Mouse (Mus musculus) midbrain, embryonic 16.5 days (tissue): Measurements from ENCODE around the gene Trim67. TPM values are rescaled to one million over a fixed set of nuclear protein-coding genes. Genes with fewer than 3 reads are reported as not detected.

Source experiments
- ATAC-seq: fragments of 200-750 bp; cut with Nextera tagmentation; 2 replicates; pipeline ENCODE4 v1.8.0; 2017; ENCODE audit warnings: moderate TSS enrichment
- H3K27ac ChIP-seq: fragments of 300-500 bp; sonication (generic); 2 replicates; pipeline ENCODE4 v1.5.1; 2014; ENCODE audit warnings: mild to moderate bottlenecking, low read length, mixed read lengths
- H3K27me3 ChIP-seq: fragments of 300-500 bp; sonication (generic); 2 replicates; pipeline ENCODE4 v1.6.1; 2014; ENCODE audit warnings: low read depth, low read length, mixed read lengths; ENCODE audit not compliant: control insufficient read depth, insufficient read depth
- H3K36me3 ChIP-seq: fragments of 300-500 bp; sonication (generic); 2 replicates; pipeline ENCODE4 v1.6.1; 2014; ENCODE audit warnings: mild to moderate bottlenecking, low read length, moderate library complexity, mixed read lengths; ENCODE audit not compliant: control insufficient read depth, insufficient read depth
- H3K4me1 ChIP-seq: fragments of 300-500 bp; sonication (generic); 2 replicates; pipeline ENCODE4 v1.6.1; 2014; ENCODE audit warnings: mild to moderate bottlenecking, low read length, mixed read lengths; ENCODE audit not compliant: control insufficient read depth, insufficient read depth
- H3K4me2 ChIP-seq: fragments of 300-500 bp; sonication (generic); 2 replicates; pipeline ENCODE4 v1.6.1; 2014; ENCODE audit warnings: mild to moderate bottlenecking, low read length, mixed read lengths
- H3K4me3 ChIP-seq: fragments of 300-500 bp; sonication (generic); 2 replicates; pipeline ENCODE4 v1.5.1; 2014; ENCODE audit warnings: low read depth, mild to moderate bottlenecking, low read length, moderate library complexity, mixed read lengths
- H3K9ac ChIP-seq: fragments of 300-500 bp; sonication (generic); 2 replicates; pipeline ENCODE4 v1.6.1; 2014; ENCODE audit warnings: low read depth, low read length, mixed read lengths
- H3K9me3 ChIP-seq: fragments of 300-500 bp; sonication (generic); replicated peaks from 2 replicates; pipeline ENCODE4 v1.6.1; 2014; ENCODE audit warnings: mild to moderate bottlenecking, low read length, mixed read lengths; ENCODE audit not compliant: control insufficient read depth, poor library complexity, severe bottlenecking
- WGBS: fragments of 180-500 bp; shearing (Covaris S2); extraction: QIAGEN DNeasy Blood & Tissue Kit; methylation state at CpG from one replicate; pipeline ENCODE4 v1.1.7; 2014; 5-methylcytosine and 5-hydroxymethylcytosine counted together
- polyA plus RNA-seq: library from polyadenylated mRNA; unstranded; fragments of >200 nt; fragmentation: Nextera tagmentation; extraction: Ambion mirVana; gene quantifications from 2 replicates; pipeline ENCODE4 v1.2.1, GENCODE M21; 2015

Gene Trim67
- polyA plus RNA-seq, 1 experiment from 2014 or later = 28.0 TPM

- Histone ChIP-seq H3K9ac (no peak overlapping the region), H3K27me3 (no peaks in the 10 kb centered on the region), H3K36me3 (peaks cover 19% of the 10 kb centered on the region), H3K9me3 (no peaks in the 10 kb centered on the region), H3K27ac (no peak overlapping the region), H3K4me2 (no peak overlapping the region), H3K4me3 (no peak overlapping the region), H3K4me1 (no peaks in the 10 kb centered on the region)
- WGBS = 91% methylated on average over 6 of the region's 6 CpGs
- no peak for ATAC-seq
Measured at GRCm38 (mm10) chr8:124869708-124870107, 76.8 kb downstream of the Trim67 start.

- peaks cover 28% of the 10 kb centered on the region for H3K36me3 ChIP-seq
- WGBS = 96% methylated on average over 7 of the region's 7 CpGs
- H3K9me3 ChIP-seq = no peaks in the 10 kb centered on the region
- no peaks in the 10 kb centered on the region for H3K27me3 ChIP-seq
- no peak overlapping the region for H3K4me3 ChIP-seq
- no peak for ATAC-seq
- no peak overlapping the region for H3K9ac ChIP-seq
- no peaks in the 10 kb centered on the region for H3K4me1 ChIP-seq
- no peak overlapping the region for H3K27ac ChIP-seq
- no peak overlapping the region for H3K4me2 ChIP-seq
Measured at GRCm38 (mm10) chr8:124871474-124871873, 78.6 kb downstream of the Trim67 start.

GRCm38 (mm10) chr8:124872081-124872480 lies 79.2 kb downstream of the Trim67 start:
- ATAC-seq = no peak
- 92% methylated on average over 7 of the region's 7 CpGs for WGBS
- Histone ChIP-seq H3K4me3 (no peak overlapping the region), H3K27ac (no peak overlapping the region), H3K36me3 (peaks cover 32% of the 10 kb centered on the region), H3K4me1 (no peaks in the 10 kb centered on the region), H3K9ac (no peak overlapping the region), H3K4me2 (no peak overlapping the region), H3K27me3 (no peaks in the 10 kb centered on the region), H3K9me3 (no peaks in the 10 kb centered on the region)

GRCm38 (mm10) chr8:124872690-124873089 lies 79.8 kb downstream of the Trim67 start:
- Histone ChIP-seq H3K27me3 (no peaks in the 10 kb centered on the region), H3K36me3 (peaks cover 32% of the 10 kb centered on the region), H3K4me1 (no peaks in the 10 kb centered on the region), H3K9me3 (no peaks in the 10 kb centered on the region), H3K27ac (no peak overlapping the region), H3K4me3 (no peak overlapping the region), H3K4me2 (no peak overlapping the region), H3K9ac (no peak overlapping the region)
- no peak for ATAC-seq
- WGBS = 98% methylated on average over 5 of the region's 5 CpGs

- Histone ChIP-seq H3K27me3 (no peaks in the 10 kb centered on the region), H3K4me1 (no peaks in the 10 kb centered on the region), H3K9me3 (no peaks in the 10 kb centered on the region), H3K27ac (no peak overlapping the region), H3K9ac (no peak overlapping the region), H3K4me2 (no peak overlapping the region), H3K36me3 (peaks cover 60% of the 10 kb centered on the region), H3K4me3 (no peak overlapping the region)
- ATAC-seq = no peak
- 89% methylated on average over 5 of the region's 5 CpGs for WGBS
Measured at GRCm38 (mm10) chr8:124878141-124878540, 85.2 kb downstream of the Trim67 start.

GRCm38 (mm10) chr8:124878946-124879526 lies 86.1 kb downstream of the Trim67 start:
- Histone ChIP-seq H3K4me3 (no peak overlapping the region), H3K9me3 (no peaks in the 10 kb centered on the region), H3K4me1 (no peaks in the 10 kb centered on the region), H3K9ac (no peak overlapping the region), H3K27ac (no peak overlapping the region), H3K4me2 (no peak overlapping the region), H3K27me3 (no peaks in the 10 kb centered on the region), H3K36me3 (peaks cover 59% of the 10 kb centered on the region)
- ATAC-seq = no peak
- 84% methylated on average over 10 of the region's 10 CpGs for WGBS

Other genes with a start within 250 kb of the Trim67 start
- 1.5 and 10.1 TPM in 2 replicates for gene Agt, start 223.4 kb upstream of the Trim67 start, polyA plus RNA-seq
- 0.17 and 0.20 TPM in 2 replicates for gene Capn9, start 217.0 kb upstream of the Trim67 start, polyA plus RNA-seq
- 20.0 and 24.2 TPM in 2 replicates for gene 2310022B05Rik, start 129.7 kb upstream of the Trim67 start, polyA plus RNA-seq
- gene Ttc13, start 71.1 kb upstream of the Trim67 start, polyA plus RNA-seq = 64.6 and 66.2 TPM in 2 replicates
- gene Arv1, start 71.0 kb upstream of the Trim67 start, polyA plus RNA-seq = 34.8 and 36.0 TPM in 2 replicates
- 0.26 and 0.40 TPM in 2 replicates for gene Fam89a, start 41.3 kb upstream of the Trim67 start, polyA plus RNA-seq
- 70.7 and 74.1 TPM in 2 replicates for gene Gnpat, start 69.9 kb downstream of the Trim67 start, polyA plus RNA-seq
- 25.5 and 27.3 TPM in 2 replicates for gene 2810004N23Rik, start 70.0 kb downstream of the Trim67 start, polyA plus RNA-seq
- gene Exoc8, start 104.6 kb downstream of the Trim67 start, polyA plus RNA-seq = 14.1 and 15.3 TPM in 2 replicates
- 9.0 and 9.4 TPM in 2 replicates for gene Sprtn, start 104.8 kb downstream of the Trim67 start, polyA plus RNA-seq
- 15.6 and 17.8 TPM in 2 replicates for gene Egln1, start 156.2 kb downstream of the Trim67 start, polyA plus RNA-seq
- 238 and 243 TPM in 2 replicates for gene Tsnax, start 219.9 kb downstream of the Trim67 start, polyA plus RNA-seq